Mouse (Mus musculus) gastrocnemius, adult 2 months (tissue): ENCODE measurements around the gene Ccdc57. TPM values are rescaled to one million over a fixed set of nuclear protein-coding genes. Genes with fewer than 3 reads are reported as not detected.

Source experiments
- DNase-seq: peaks from one replicate; pipeline ENCODE4 v3.0.0; 2022
- H3K27ac ChIP-seq: fragments of 200-600 bp; 2 replicates; pipeline ENCODE4 v1.8.1; 2022; ENCODE audit warnings: mild to moderate bottlenecking
- H3K4me3 ChIP-seq: fragments of 200-600 bp; 2 replicates; pipeline ENCODE4 v1.8.1; 2022; ENCODE audit warnings: mild to moderate bottlenecking, moderate library complexity
- CTCF ChIP-seq: fragments of 200-600 bp; IDR thresholded peaks from 2 replicates; pipeline ENCODE4 v1.8.1; 2022; ENCODE audit warnings: antibody characterized with exemption, mild to moderate bottlenecking, moderate library complexity
- intact Hi-C: fragments of 180-260 bp; cut with DNase I; formaldehyde crosslinking; loops from one replicate; pipeline ENCODE4 v1.15.1; 2025
- total RNA-seq, 2 experiments: library from RNA; stranded (reverse); gene quantifications; 2 replicates each; pipeline ENCODE4 v1.2.3; 2021

Gene Ccdc57
- total RNA-seq, 2 experiments from 2014 or later: 3.4 to 3.6 TPM

DNA sequence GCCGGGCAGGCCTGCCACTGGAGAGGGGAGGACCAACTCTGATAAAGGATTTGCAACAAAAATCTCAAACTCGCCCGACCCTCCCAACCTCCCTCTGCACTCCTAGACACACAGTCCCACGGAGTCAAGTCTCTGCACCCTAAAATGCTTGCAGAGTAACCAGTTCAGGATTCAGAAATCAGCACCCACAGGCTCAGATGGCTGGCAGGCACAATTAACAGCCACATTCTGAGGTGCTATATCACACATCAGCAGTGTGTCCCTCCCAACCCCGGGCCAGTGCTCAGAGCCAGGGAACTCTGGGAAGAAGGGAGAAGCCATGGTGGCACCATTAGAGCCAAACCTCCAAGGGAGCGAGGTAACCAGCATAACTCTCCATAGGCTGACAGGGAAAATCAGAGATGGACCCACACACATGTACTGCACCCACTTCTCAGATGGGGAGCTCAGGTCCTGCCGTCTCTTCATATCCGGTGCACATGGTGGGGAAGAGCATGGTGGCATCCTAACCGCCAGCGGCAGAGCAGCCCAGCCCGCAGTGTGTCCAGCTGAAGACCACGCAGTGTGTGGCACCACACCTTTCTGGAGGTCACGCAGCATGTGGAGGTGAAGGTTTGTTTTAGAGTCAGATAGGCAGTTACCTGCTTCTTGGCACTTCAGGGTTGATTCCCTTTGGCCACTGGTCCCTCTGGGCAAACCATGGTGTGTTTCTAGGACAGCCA, 29.5 kb upstream of the Ccdc57 start:
- no peak for TF ChIP-seq CTCF
- Histone ChIP-seq H3K4me3 (no peak overlapping the region), H3K27ac (peak overlapping the region; percentile 72)
- DNase-seq: peak; percentile 32
- intact Hi-C loops: no loop called here

DNA sequence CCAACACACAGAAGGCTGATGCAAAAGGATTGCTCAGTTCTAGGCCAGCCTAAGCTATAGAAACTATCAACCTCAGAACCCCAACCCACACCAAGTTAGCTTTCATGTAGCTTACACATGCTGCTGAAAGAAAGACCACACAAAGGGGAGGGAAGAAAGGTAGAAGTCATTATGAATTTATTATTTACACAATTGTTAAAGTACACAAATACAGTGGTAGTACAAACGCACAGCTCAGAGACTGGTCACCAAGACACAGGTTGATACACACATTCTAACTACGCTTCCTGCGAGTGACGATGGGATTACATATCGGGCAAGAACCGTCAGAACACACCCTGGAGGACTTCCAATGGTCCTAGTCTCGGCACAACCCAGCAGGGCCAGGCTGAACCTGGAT, 28.9 kb upstream of the Ccdc57 start:
- Histone ChIP-seq H3K27ac (peak overlapping the region; percentile 72), H3K4me3 (no peak overlapping the region)
- DNase-seq: no peak
- TF ChIP-seq CTCF: no peak
- intact Hi-C loops: no loop called here

- TF ChIP-seq CTCF: no peak
- no peak for DNase-seq
- Histone ChIP-seq H3K4me3 (no peak overlapping the region), H3K27ac (peak overlapping the region; percentile 46)
- intact Hi-C loops: no loop called here
These were observed 27.6 kb upstream of the Ccdc57 start for GRCm38 (mm10) chr11:120960248-120960647.

- intact Hi-C loops: no loop called here
- TF ChIP-seq CTCF: no peak
- no peak overlapping the region for H3K4me3 ChIP-seq
- no peak for DNase-seq
- 0 out of 2 replicates have a peak overlapping the region, but pooled peaks have one; percentile 97 for H3K27ac ChIP-seq
These were observed 26.9 kb upstream of the Ccdc57 start for GRCm38 (mm10) chr11:120959564-120959963.

DNA sequence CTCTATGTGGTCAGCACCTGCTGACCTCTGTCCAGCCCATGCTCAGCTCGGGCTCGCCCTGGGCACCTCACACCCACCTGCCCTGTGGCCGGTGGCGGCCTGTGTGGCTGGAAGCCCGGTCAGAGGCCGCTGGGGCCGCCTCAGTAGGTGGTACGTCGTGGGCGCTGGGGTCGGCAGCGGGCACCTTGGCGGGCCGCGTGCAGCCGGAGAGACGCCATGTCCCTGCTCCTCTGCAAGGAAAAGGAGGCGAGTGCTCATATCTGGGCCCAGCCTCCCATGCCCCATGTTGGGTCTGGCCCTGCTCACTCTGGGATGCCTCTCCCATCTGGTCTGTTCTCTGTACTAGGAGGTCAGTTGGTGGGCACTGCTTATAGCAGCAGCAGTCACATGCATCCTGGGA, 26.4 kb upstream of the Ccdc57 start:
- intact Hi-C loops: no loop called here

DNA sequence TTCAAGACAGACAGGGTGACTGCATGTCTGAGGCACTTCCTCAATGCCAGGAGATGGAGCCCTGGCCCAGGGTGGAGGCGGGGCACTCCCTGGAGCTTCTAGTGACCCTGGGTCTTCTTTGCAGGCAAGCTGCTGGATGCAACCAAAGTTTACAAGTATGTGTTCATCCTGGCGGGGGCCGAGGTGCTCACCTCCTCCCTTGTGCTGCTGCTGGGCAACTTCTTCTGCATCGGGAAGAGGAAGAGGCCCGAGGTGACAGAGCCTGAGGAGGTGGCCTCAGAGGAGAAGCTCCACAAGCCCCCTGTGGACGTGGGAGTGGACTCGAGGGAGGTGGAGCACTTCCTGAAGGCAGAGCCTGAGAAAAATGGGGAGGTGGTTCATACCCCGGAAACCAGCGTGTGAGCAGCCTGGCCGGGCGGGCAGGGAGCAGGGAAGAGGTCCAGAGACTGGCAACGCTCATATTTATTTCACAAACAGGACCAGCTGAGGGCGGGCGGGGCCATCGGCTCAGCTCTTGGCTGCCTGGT, 25.1 kb upstream of the Ccdc57 start:
- DNase-seq: peak; percentile 70
- peak overlapping the region; percentile 38 for H3K4me3 ChIP-seq
- intact Hi-C loops: no loop called here
- TF ChIP-seq CTCF: no peak
- H3K27ac ChIP-seq: peak overlapping the region; percentile 97

More for the DNA sequence above, 26.4 kb upstream of the Ccdc57 start:
- no peak overlapping the region for H3K4me3 ChIP-seq
- TF ChIP-seq CTCF: no peak
- peak overlapping the region; percentile 97; the same call in 1 of the 2 replicates for H3K27ac ChIP-seq
- DNase-seq: peak; percentile 40

DNA sequence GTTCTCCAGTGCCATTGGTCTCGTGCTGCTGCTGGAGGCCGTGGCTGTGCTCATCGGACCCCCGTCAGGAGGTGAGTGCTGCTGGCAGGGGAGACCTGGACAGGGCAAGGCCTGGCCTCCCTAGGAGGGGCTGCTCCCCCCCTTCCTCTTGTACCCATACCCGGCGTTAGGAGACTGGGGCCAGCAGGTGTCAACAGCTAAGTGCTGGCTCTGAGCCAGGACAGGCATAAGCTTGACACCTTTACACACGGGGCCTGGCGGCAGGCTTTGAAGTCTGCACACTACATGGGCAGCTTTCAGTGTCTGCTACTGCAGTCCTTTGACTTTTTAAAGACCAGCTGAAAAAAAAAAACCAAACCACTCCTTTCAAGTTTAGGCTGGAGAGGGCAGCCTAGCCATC, 24.4 kb upstream of the Ccdc57 start:
- TF ChIP-seq CTCF: no peak
- Histone ChIP-seq H3K4me3 (peak overlapping the region; percentile 38), H3K27ac (peak overlapping the region; percentile 97)
- intact Hi-C loops: no loop called here
- DNase-seq: no peak

GRCm38 (mm10) chr11:120955701-120956100, 23.0 kb upstream of the Ccdc57 start:
- peak overlapping the region; percentile 97 for H3K27ac ChIP-seq
- DNase-seq: no peak
- peak overlapping the region; percentile 9; the same call in 1 of the 2 replicates for H3K4me3 ChIP-seq
- intact Hi-C loops: no loop called here
- TF ChIP-seq CTCF: no peak

- Histone ChIP-seq H3K4me3 (peak overlapping the region; percentile 65), H3K27ac (peak overlapping the region; percentile 97)
- intact Hi-C loops: no loop called here
- DNase-seq: peak; percentile 75
- no peak for TF ChIP-seq CTCF
These were observed 22.3 kb upstream of the Ccdc57 start for GRCm38 (mm10) chr11:120954936-120955335.

DNA sequence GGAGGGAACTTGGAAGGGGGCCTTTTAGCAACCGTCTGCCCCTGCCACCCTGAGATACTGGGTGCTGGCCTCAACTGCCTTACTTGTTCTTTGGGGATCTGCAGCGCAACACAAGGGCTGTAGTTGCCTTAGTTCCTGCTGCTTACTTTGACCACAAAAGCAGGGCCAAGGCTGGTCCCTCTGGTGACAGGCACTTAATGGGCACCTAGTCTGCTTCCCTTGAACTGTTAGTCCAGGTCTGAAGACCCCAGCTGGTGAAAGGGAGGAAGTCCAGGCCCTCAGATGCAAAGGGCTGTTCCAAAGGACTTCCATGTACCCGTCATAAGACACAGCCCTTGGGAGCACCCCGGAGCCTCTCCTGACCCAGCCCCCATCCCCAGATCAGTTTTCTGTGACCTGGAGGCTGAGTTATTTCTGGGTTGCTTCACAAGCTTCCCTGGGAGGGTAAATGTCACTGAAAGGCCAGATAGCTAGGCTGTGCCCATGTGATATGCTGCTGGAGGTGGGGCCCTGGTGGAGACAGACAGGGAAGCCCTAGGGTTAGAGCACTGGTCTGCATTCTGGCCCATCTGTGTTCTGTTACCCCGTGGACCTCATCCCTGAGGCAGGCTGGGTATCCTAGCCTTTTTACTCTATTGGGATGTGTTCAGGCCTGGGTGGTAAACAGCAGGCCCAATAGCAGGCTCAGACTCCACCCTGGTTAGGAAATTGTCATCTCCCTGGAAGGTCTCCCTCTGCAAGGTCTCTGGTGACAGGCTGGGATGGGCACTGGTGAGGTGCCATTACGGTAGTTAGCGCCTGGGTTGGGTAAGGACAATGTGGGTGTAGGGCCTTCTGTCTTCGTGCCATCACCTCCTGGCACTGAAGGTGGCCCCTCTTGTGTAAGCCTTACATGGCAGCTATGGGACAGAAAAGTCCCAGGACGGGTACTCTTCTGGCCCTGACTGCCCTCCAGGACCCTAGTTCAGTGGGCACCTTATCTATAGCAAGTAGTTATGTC, 19.4 kb upstream of the Ccdc57 start:
- TF ChIP-seq CTCF: peak; percentile 15; the same call in 1 of the 2 replicates
- DNase-seq: peak; percentile 88
- intact Hi-C loops: no loop called here
- peak overlapping the region; percentile 73 for H3K4me3 ChIP-seq
- peak overlapping the region; percentile 97 for H3K27ac ChIP-seq

DNA sequence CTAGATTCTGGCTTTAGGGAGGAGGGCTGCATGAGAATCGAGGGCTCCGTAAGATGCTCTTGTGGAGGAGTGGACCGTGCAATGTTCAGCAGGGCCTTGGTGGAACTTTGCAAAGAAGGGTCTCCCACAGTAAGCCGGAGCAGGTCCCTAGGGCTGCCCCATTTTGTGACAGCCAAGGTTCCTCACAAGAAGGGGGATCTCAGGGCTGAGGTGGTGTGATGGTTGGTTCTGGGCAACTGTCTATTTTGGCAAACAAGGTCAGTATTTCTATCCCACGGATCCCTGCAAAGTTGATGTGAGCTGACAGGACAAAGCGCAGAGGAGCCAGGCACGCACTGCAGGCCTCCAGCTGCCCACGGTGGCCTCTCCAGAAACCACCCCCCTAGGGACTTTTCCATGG, 18.6 kb upstream of the Ccdc57 start:
- H3K4me3 ChIP-seq: peak overlapping the region; percentile 73
- DNase-seq: no peak
- TF ChIP-seq CTCF: no peak
- intact Hi-C loops: no loop called here
- H3K27ac ChIP-seq: peak overlapping the region; percentile 97

GRCm38 (mm10) chr11:120950281-120951202, 17.9 kb upstream of the Ccdc57 start:
- peak; percentile 32; the same call in 1 of the 2 replicates for TF ChIP-seq CTCF
- Histone ChIP-seq H3K27ac (peak overlapping the region; percentile 97), H3K4me3 (peak overlapping the region; percentile 73)
- intact Hi-C loops: no loop called here
- peak; percentile 98 for DNase-seq
